Mouse (Mus musculus): ENCODE results near the gene Prnd.

The Prnd gene

GRCm38 (mm10) chr2:131950598-131951095 is at the start of gene Prnd:
Prnd (plus strand) TSS chr2:131950861.
- peak; percentile 73 for DNase-seq (ENCODE audit: low read depth)

GRCm38 (mm10) chr2:131902423-131902822 is 48.2 kb upstream of the Prnd start:
- no peak for DNase-seq (ENCODE audit: low read depth)

- DNase-seq (ENCODE audit: low read depth) = peak; percentile 54
Observed at GRCm38 (mm10) chr2:131902867-131903266, 47.8 kb upstream of the Prnd start.

- no peak for DNase-seq (ENCODE audit: low read depth)
Observed at GRCm38 (mm10) chr2:131905025-131905424, 45.6 kb upstream of the Prnd start.

- DNase-seq (ENCODE audit: low read depth) = no peak
Observed at GRCm38 (mm10) chr2:131905776-131906175, 44.9 kb upstream of the Prnd start.

GRCm38 (mm10) chr2:131906266-131906665 is 44.4 kb upstream of the Prnd start:
- no peak for DNase-seq (ENCODE audit: low read depth)

- DNase-seq (ENCODE audit: low read depth) = no peak
Observed at GRCm38 (mm10) chr2:131906846-131907245, 43.8 kb upstream of the Prnd start.

- DNase-seq (ENCODE audit: low read depth) = no peak
Observed at GRCm38 (mm10) chr2:131907311-131907710, 43.4 kb upstream of the Prnd start.

- no peak for DNase-seq (ENCODE audit: low read depth)
Observed at GRCm38 (mm10) chr2:131908351-131908861, 42.3 kb upstream of the Prnd start.

- no peak for DNase-seq (ENCODE audit: low read depth)
Observed at GRCm38 (mm10) chr2:131908906-131909305, 41.8 kb upstream of the Prnd start.

- peak; percentile 96 for DNase-seq (ENCODE audit: low read depth)
Observed at GRCm38 (mm10) chr2:131909683-131910572, 40.7 kb upstream of the Prnd start, which contains the start of the genes Prnp and Prn. Prnp (plus strand) TSS chr2:131909928. Prn (plus strand) TSS chr2:131909957.

- DNase-seq (ENCODE audit: low read depth) = no peak
Observed at GRCm38 (mm10) chr2:131910847-131911246, 39.8 kb upstream of the Prnd start.

- DNase-seq (ENCODE audit: low read depth) = no peak
Observed at GRCm38 (mm10) chr2:131911341-131911740, 39.3 kb upstream of the Prnd start.

GRCm38 (mm10) chr2:131912526-131913258 is 38.0 kb upstream of the Prnd start:
- no peak for DNase-seq (ENCODE audit: low read depth)

- no peak for DNase-seq (ENCODE audit: low read depth)
Observed at GRCm38 (mm10) chr2:131932275-131932902, 18.3 kb upstream of the Prnd start.

GRCm38 (mm10) chr2:131933013-131933412 is 17.6 kb upstream of the Prnd start:
- DNase-seq (ENCODE audit: low read depth) = no peak

GRCm38 (mm10) chr2:131933598-131933997 is 17.1 kb upstream of the Prnd start:
- no peak for DNase-seq (ENCODE audit: low read depth)

GRCm38 (mm10) chr2:131934243-131934642 is 16.4 kb upstream of the Prnd start:
- no peak for DNase-seq (ENCODE audit: low read depth)

- DNase-seq (ENCODE audit: low read depth) = no peak
Observed at GRCm38 (mm10) chr2:131935390-131936105, 15.1 kb upstream of the Prnd start.

- DNase-seq (ENCODE audit: low read depth) = no peak
Observed at GRCm38 (mm10) chr2:131936410-131936809, 14.3 kb upstream of the Prnd start.

GRCm38 (mm10) chr2:131939404-131940111 is 11.1 kb upstream of the Prnd start:
- peak; percentile 77 for DNase-seq (ENCODE audit: low read depth)

Measured in induced T-regulatory cell, adult 2 months (primary cell).